Mouse (Mus musculus): ENCODE results near the gene Wdr63.

The Wdr63 gene

GRCm38 (mm10) chr3:146107921-146108571, at the start of gene Wdr63:
Wdr63 (minus strand) TSS chr3:146108130.
- DNase-seq (ENCODE audit: low spot score in 2 of 2), result peak; percentile 74 to 75

- no peak for DNase-seq (ENCODE audit: low spot score in 2 of 2)
Measured at GRCm38 (mm10) chr3:146156811-146157210, 48.9 kb upstream of the Wdr63 start.

GRCm38 (mm10) chr3:146155628-146156576, 48.0 kb upstream of the Wdr63 start:
- DNase-seq (ENCODE audit: low spot score in 2 of 2), result no peak

- no peak for DNase-seq (ENCODE audit: low spot score in 2 of 2)
Measured at GRCm38 (mm10) chr3:146153862-146154611, 46.1 kb upstream of the Wdr63 start.

- no peak for DNase-seq (ENCODE audit: low spot score in 2 of 2)
Measured at GRCm38 (mm10) chr3:146152913-146153312, 45.0 kb upstream of the Wdr63 start.

GRCm38 (mm10) chr3:146152348-146152747, 44.4 kb upstream of the Wdr63 start:
- DNase-seq (ENCODE audit: low spot score in 2 of 2), result no peak

- no peak for DNase-seq (ENCODE audit: low spot score in 2 of 2)
Measured at GRCm38 (mm10) chr3:146151755-146152154, 43.8 kb upstream of the Wdr63 start.

- no peak for DNase-seq (ENCODE audit: low spot score in 2 of 2)
Measured at GRCm38 (mm10) chr3:146151328-146151727, 43.4 kb upstream of the Wdr63 start.

GRCm38 (mm10) chr3:146150560-146150959, 42.6 kb upstream of the Wdr63 start:
- DNase-seq (ENCODE audit: low spot score in 2 of 2), result no peak

GRCm38 (mm10) chr3:146150058-146150400, 42.1 kb upstream of the Wdr63 start:
- DNase-seq (ENCODE audit: low spot score in 2 of 2), result no peak

GRCm38 (mm10) chr3:146149156-146150057, 41.5 kb upstream of the Wdr63 start, which contains the start of gene Mcoln2:
Mcoln2 (plus strand) TSS chr3:146149833.
- DNase-seq (ENCODE audit: low spot score in 2 of 2), result no peak

- DNase-seq (ENCODE audit: low spot score in 2 of 2), result peak; percentile 7 to 8
Measured at GRCm38 (mm10) chr3:146146131-146146530, 38.2 kb upstream of the Wdr63 start.

GRCm38 (mm10) chr3:146145501-146145900, 37.6 kb upstream of the Wdr63 start:
- DNase-seq (ENCODE audit: low spot score in 2 of 2), result no peak

GRCm38 (mm10) chr3:146142523-146142922, 34.6 kb upstream of the Wdr63 start:
- DNase-seq (ENCODE audit: low spot score in 2 of 2), result no peak

GRCm38 (mm10) chr3:146140276-146140675, 32.3 kb upstream of the Wdr63 start:
- no peak for DNase-seq (ENCODE audit: low spot score in 2 of 2)

- DNase-seq (ENCODE audit: low spot score in 2 of 2), result no peak
Measured at GRCm38 (mm10) chr3:146136422-146136821, 28.5 kb upstream of the Wdr63 start.

- DNase-seq (ENCODE audit: low spot score in 2 of 2), result no peak
Measured at GRCm38 (mm10) chr3:146135417-146135816, 27.5 kb upstream of the Wdr63 start.

- DNase-seq (ENCODE audit: low spot score in 2 of 2), result no peak
Measured at GRCm38 (mm10) chr3:146134834-146135233, 26.9 kb upstream of the Wdr63 start.

GRCm38 (mm10) chr3:146127205-146127604, 19.3 kb upstream of the Wdr63 start:
- no peak for DNase-seq (ENCODE audit: low spot score in 2 of 2)

GRCm38 (mm10) chr3:146123464-146123825, 15.5 kb upstream of the Wdr63 start:
- DNase-seq (ENCODE audit: low spot score in 2 of 2), result no peak

GRCm38 (mm10) chr3:146122807-146123463, 15.0 kb upstream of the Wdr63 start:
- no peak for DNase-seq (ENCODE audit: low spot score in 2 of 2)

All from right cerebral cortex, adult 2 months (tissue).